Mouse (Mus musculus) brain, embryonic 14.5 days (tissue): ENCODE measurements around the gene Lepr.

Source experiments
- CTCF ChIP-seq: fragments of 200-500 bp; IDR thresholded peaks from 2 replicates; pipeline ENCODE4 v1.5.1; 2012; ENCODE audit warnings: inconsistent platforms, mild to moderate bottlenecking, moderate library complexity, borderline replicate concordance; ENCODE audit not compliant: insufficient read depth, insufficient read length; ENCODE audit errors: extremely low read depth
- POLR2A ChIP-seq: fragments of 200-500 bp; IDR thresholded peaks from 2 replicates; pipeline ENCODE4 v1.6.1; 2012; ENCODE audit warnings: mild to moderate bottlenecking, inconsistent platforms, borderline replicate concordance; ENCODE audit not compliant: poor library complexity, insufficient read depth, insufficient read length, severe bottlenecking; ENCODE audit errors: extremely low read depth

DNA sequence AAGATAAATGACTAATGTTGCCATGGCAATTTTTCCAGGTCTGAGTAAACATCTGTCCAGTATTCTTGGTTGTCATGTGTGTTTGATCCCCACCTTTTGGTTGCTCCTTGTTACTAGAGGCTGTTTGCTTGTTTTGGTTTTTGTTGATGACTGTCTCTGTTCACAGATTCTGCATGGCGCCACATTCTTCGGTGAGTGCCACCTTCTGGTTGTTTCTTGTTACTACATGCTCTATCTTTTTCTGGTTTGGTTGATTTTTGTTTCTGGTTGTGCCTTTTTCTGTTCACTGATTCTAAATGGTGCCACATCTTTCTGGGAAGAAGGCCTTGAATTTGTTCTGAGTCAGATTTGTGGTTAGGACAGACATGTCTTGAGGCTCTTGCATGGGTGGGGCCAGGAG is 133.7 kb downstream of the Lepr start:
- TF ChIP-seq CTCF (no peak; the same call in 1 of the 2 replicates), POLR2A (no peak)
